Mouse (Mus musculus): ENCODE results near the gene Clmp.

GRCm38 (mm10) chr9:40678653-40679052 lies 7.1 kb upstream of the Clmp start:
- TF ChIP-seq POLR2A (IDR thresholded peaks at IDR 0.05; ENCODE audit: insufficient read length, low read depth) (no peak), E2F4 (IDR thresholded peaks at IDR 0.05; ENCODE audit: insufficient read depth) (no peak), USF1 (IDR thresholded peaks at IDR 0.05; ENCODE audit: low read depth) (no peak), REST (IDR thresholded peaks at IDR 0.05; ENCODE audit: insufficient read depth, insufficient read length) (no peak), TCF12 (IDR thresholded peaks at IDR 0.05; ENCODE audit: insufficient read depth, poor library complexity, severe bottlenecking) (no peak), MAX (IDR thresholded peaks at IDR 0.05; ENCODE audit: low read depth) (no peak), SRF (IDR thresholded peaks at IDR 0.05; ENCODE audit: control insufficient read depth, insufficient read length, low read depth) (no peak), CEBPB (IDR thresholded peaks at IDR 0.05; ENCODE audit: insufficient read depth, poor library complexity, severe bottlenecking) (no peak), TCF3 (IDR thresholded peaks at IDR 0.05; ENCODE audit: insufficient read length, low read depth) (no peak), MYOG (IDR thresholded peaks at IDR 0.05; ENCODE audit: control insufficient read depth in 1 of 3, insufficient read depth in 1 of 3, insufficient read length in 2 of 3, low read depth in 2 of 3) (no peak), POLR2AphosphoS2 (IDR thresholded peaks at IDR 0.05; ENCODE audit: insufficient read length, low read depth) (no peak)

Measured in myocyte (in vitro differentiated cells).